Mouse (Mus musculus): ENCODE results near the gene Tcp1. TPM values are rescaled to one million over a fixed set of nuclear protein-coding genes. Genes with fewer than 3 reads are reported as not detected.

Gene Tcp1
- total and polyA plus RNA-seq, 3 experiments: 485 to 1,425 (median 570) TPM

DNA sequence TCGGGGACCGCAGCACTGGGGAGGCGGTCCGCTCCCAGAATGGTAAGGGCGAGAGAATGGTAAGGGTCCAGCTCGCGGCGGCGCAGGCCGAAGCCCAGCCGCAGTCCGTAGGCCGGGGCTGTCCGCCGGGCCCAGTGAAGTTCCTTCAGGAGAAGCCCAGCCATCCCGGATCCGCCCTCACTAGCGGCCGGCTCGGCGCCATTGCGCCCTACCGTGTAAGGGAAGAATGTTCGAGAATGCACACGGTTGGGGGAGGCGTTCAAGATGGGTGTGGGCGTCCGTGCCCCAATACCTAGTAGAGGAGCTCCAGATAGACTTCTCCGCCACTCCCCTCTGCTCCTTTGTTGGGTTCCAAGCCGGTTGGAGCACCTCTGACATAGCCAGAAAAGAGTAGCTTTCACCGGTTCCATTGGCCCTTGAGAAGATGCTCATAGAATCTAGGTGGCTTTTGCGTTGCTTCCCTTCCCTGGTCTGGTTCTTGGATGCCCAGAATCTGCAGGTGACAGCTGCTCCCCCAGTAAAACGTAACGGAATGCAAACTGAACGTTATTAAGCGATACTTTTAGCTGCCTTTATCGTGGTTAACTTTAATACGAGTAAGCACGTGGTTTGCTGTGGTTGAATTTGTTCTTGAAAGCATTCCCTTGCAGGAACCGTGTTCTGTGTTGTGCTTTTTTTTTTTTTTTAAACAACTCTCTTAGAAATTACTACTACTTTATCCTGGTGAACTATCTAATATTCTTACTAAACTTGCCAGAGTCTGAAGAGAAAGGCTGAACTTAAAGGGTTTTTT lies 1.3 kb downstream of the Tcp1 start (continued):
- TF ChIP-seq ZKSCAN1 (IDR thresholded peaks at IDR 0.05; ENCODE audit: low read depth, low read length) (no peak), GABPA (IDR thresholded peaks at IDR 0.05; ENCODE audit: low read depth, low read length) (no peak), NRF1 (IDR thresholded peaks at IDR 0.05; ENCODE audit: insufficient read depth, low read depth, low read length, poor library complexity, severe bottlenecking) (no peak)

GRCm38 (mm10) chr17:12921073-12921472 lies 5.6 kb downstream of the Tcp1 start:
- no peaks in the 10 kb centered on the region for H3K9me3 ChIP-seq (replicated peaks; ENCODE audit: insufficient read depth, low read length)
- peaks cover 23% of the 10 kb centered on the region for H3K79me2 ChIP-seq (ENCODE audit: control insufficient read depth, insufficient read depth, low read length, poor library complexity)
- no peaks in the 10 kb centered on the region for H3K27me3 ChIP-seq (ENCODE audit: control insufficient read depth in 1 of 2, insufficient read depth in 2 of 2, low read length in 2 of 2)
- peak; percentile 58 for DNase-seq (ENCODE audit: low read depth, low spot score)
- no peak overlapping the region for H3K4me3 ChIP-seq (ENCODE audit: control insufficient read depth in 1 of 2, insufficient read depth in 1 of 2, low read depth in 2 of 2, low read length in 2 of 2)
- no peak for TF ChIP-seq ELF1 (IDR thresholded peaks at IDR 0.05; ENCODE audit: low read depth, low read length)
- TF ChIP-seq ZKSCAN1 (IDR thresholded peaks at IDR 0.05; ENCODE audit: low read depth, low read length): no peak
- TF ChIP-seq MYC (IDR thresholded peaks at IDR 0.05; ENCODE audit: low read depth, low read length): no peak
- no peak for TF ChIP-seq RCOR1 (IDR thresholded peaks at IDR 0.05; ENCODE audit: low read depth, low read length)
- TF ChIP-seq USF2 (IDR thresholded peaks at IDR 0.05; ENCODE audit: borderline replicate concordance in 1 of 2, insufficient read depth in 1 of 2, low read depth in 1 of 2, low read length in 2 of 2): no peak
- TF ChIP-seq E2F4 (IDR thresholded peaks at IDR 0.05; ENCODE audit: borderline replicate concordance, low read depth, low read length): no peak
- no peak for TF ChIP-seq TBP (IDR thresholded peaks at IDR 0.05; ENCODE audit: low read depth, low read length)
- no peak for TF ChIP-seq MAX (IDR thresholded peaks at IDR 0.05; ENCODE audit: low read length)
- no peak for TF ChIP-seq MYB (IDR thresholded peaks at IDR 0.05; ENCODE audit: low read depth, low read length)
- no peak for TF ChIP-seq CTCF (IDR thresholded peaks at IDR 0.05 in 2 of 3, conservative IDR thresholded peaks at IDR 0.05 in 1 of 3; ENCODE audit: control insufficient read depth in 1 of 3, insufficient read depth in 1 of 3, low read depth in 2 of 3, low read length in 3 of 3, poor library complexity in 1 of 3, severe bottlenecking in 1 of 3)
- TF ChIP-seq GATA1 (IDR thresholded peaks at IDR 0.05; ENCODE audit: low read depth, low read length): no peak
- TF ChIP-seq ZC3H11A (IDR thresholded peaks at IDR 0.05; ENCODE audit: low read depth, low read length): no peak
- TF ChIP-seq USF1 (IDR thresholded peaks at IDR 0.05; ENCODE audit: low read depth, low read length): no peak
- TF ChIP-seq CHD2 (IDR thresholded peaks at IDR 0.05; ENCODE audit: low read length): no peak
- TF ChIP-seq MXI1 (IDR thresholded peaks at IDR 0.05; ENCODE audit: low read depth, low read length): no peak
- TF ChIP-seq MAFK (IDR thresholded peaks at IDR 0.05; ENCODE audit: borderline replicate concordance, low read depth, low read length): no peak
- TF ChIP-seq POLR2AphosphoS2 (IDR thresholded peaks at IDR 0.05; ENCODE audit: low read length): no peak
- TF ChIP-seq POLR2A (IDR thresholded peaks at IDR 0.05; ENCODE audit: control insufficient read depth in 1 of 2, insufficient read depth in 1 of 2, low read depth in 1 of 2, low read length in 2 of 2, poor library complexity in 1 of 2): no peak
- peaks cover 0 to 3% of the 10 kb centered on the region in 2 experiments; a peak in 2 of 4 replicates for H3K4me1 ChIP-seq (ENCODE audit: control insufficient read depth in 1 of 2, insufficient read depth in 2 of 2, low read length in 2 of 2)
- no peak overlapping the region for H3K9ac ChIP-seq (ENCODE audit: control insufficient read depth, low read depth, low read length, poor library complexity, severe bottlenecking)
- no peak overlapping the region for H3K27ac ChIP-seq (ENCODE audit: control insufficient read depth, low read depth, low read length)
- peaks cover 28 to 58% of the 10 kb centered on the region in 2 experiments for H3K36me3 ChIP-seq (ENCODE audit: control insufficient read depth in 1 of 2, insufficient read depth in 2 of 2, low read length in 2 of 2)
